Mouse (Mus musculus) lung, postnatal 0 days (tissue): ENCODE measurements around the gene Ppp1ca. TPM values are rescaled to one million over a fixed set of nuclear protein-coding genes. Genes with fewer than 3 reads are reported as not detected.

Experiments used
- ATAC-seq: fragments of 200-750 bp; cut with Nextera tagmentation; 2 replicates; pipeline ENCODE4 v1.8.0; 2017; ENCODE audit warnings: moderate library complexity
- DNase-seq: peaks from one replicate; pipeline ENCODE4 v3.0.0-alpha.2; 2016; ENCODE audit warnings: low spot score
- H3K27ac ChIP-seq: fragments of 300-500 bp; sonication (generic); 2 replicates; pipeline ENCODE4 v1.5.1; 2014; ENCODE audit warnings: antibody characterized with exemption, mild to moderate bottlenecking, low read length, mixed read lengths
- H3K27me3 ChIP-seq: fragments of 300-500 bp; sonication (generic); replicated peaks from 2 replicates; pipeline ENCODE4 v1.6.1; 2014; ENCODE audit warnings: low read length, mixed read lengths; ENCODE audit not compliant: insufficient read depth
- H3K36me3 ChIP-seq: fragments of 300-500 bp; sonication (generic); 2 replicates; pipeline ENCODE4 v1.6.1; 2014; ENCODE audit warnings: low read length, mixed read lengths; ENCODE audit not compliant: insufficient read depth
- H3K4me1 ChIP-seq: fragments of 300-500 bp; sonication (generic); 2 replicates; pipeline ENCODE4 v1.6.1; 2014; ENCODE audit warnings: antibody characterized with exemption, low read depth, low read length, mixed read lengths; ENCODE audit not compliant: insufficient read depth
- H3K4me2 ChIP-seq: fragments of 300-500 bp; sonication (generic); replicated peaks from 2 replicates; pipeline ENCODE4 v1.6.1; 2014; ENCODE audit warnings: low read depth, mild to moderate bottlenecking, low read length, moderate library complexity, mixed read lengths
- H3K4me3 ChIP-seq: fragments of 300-500 bp; sonication (generic); 2 replicates; pipeline ENCODE4 v1.5.1; 2014; ENCODE audit warnings: low read depth, low read length
- H3K9ac ChIP-seq: fragments of 300-500 bp; sonication (generic); replicated peaks from 2 replicates; pipeline ENCODE4 v1.6.1; 2014; ENCODE audit warnings: low read depth, mild to moderate bottlenecking
- H3K9me3 ChIP-seq: fragments of 300-500 bp; sonication (generic); 2 replicates; pipeline ENCODE4 v1.6.1; 2016; ENCODE audit warnings: low read length, mixed read lengths
- CTCF ChIP-seq: IDR thresholded peaks from 2 replicates; pipeline ENCODE4 v1.5.1; 2016; ENCODE audit warnings: antibody characterized with exemption, mild to moderate bottlenecking
- EP300 ChIP-seq: IDR thresholded peaks from 2 replicates; pipeline ENCODE4 v1.6.1; 2016; ENCODE audit warnings: antibody characterized with exemption, mild to moderate bottlenecking, control low read depth
- WGBS: fragments of 180-500 bp; shearing (Covaris S2); extraction: QIAGEN DNeasy Blood & Tissue Kit; methylation state at CpG from one replicate; pipeline ENCODE4 v1.1.7; 2014; 5-methylcytosine and 5-hydroxymethylcytosine counted together
- polyA plus RNA-seq: library from polyadenylated mRNA; unstranded; fragments of >200 nt; fragmentation: Nextera tagmentation; extraction: Ambion mirVana; gene quantifications from 2 replicates; pipeline ENCODE4 v1.2.1, GENCODE M21; 2015

Ppp1ca gene
- polyA plus RNA-seq, 1 experiment from 2014 or later = 631 TPM

GRCm38 (mm10) chr19:4218784-4219183 is 26.9 kb downstream of the Ppp1ca start:
- WGBS = 85% methylated on average over 1 of the region's 1 CpGs
- TF ChIP-seq CTCF = no peak
- no peak for TF ChIP-seq EP300
- no peak for DNase-seq
- Histone ChIP-seq H3K4me2 (no peak overlapping the region), H3K4me1 (peaks cover 32% of the 10 kb centered on the region), H3K36me3 (no peaks in the 10 kb centered on the region), H3K4me3 (no peak overlapping the region), H3K27me3 (no peaks in the 10 kb centered on the region), H3K9me3 (no peaks in the 10 kb centered on the region), H3K9ac (no peak overlapping the region), H3K27ac (no peak overlapping the region)
- no peak for ATAC-seq

GRCm38 (mm10) chr19:4219943-4220342 is 28.1 kb downstream of the Ppp1ca start:
- H3K9me3 ChIP-seq = no peaks in the 10 kb centered on the region
- H3K9ac ChIP-seq = no peak overlapping the region
- 0 out of 2 replicates have a peak overlapping the region, but pooled peaks have one; percentile 7 for H3K27ac ChIP-seq
- H3K4me2 ChIP-seq = no peak overlapping the region
- ATAC-seq (no peak), DNase-seq (no peak)
- 81% methylated on average over 6 of the region's 6 CpGs for WGBS
- H3K27me3 ChIP-seq = no peaks in the 10 kb centered on the region
- TF ChIP-seq EP300 (no peak), CTCF (no peak)
- H3K36me3 ChIP-seq = no peaks in the 10 kb centered on the region
- no peak overlapping the region for H3K4me3 ChIP-seq
- peaks cover 30% of the 10 kb centered on the region for H3K4me1 ChIP-seq

- Histone ChIP-seq H3K9me3 (no peaks in the 10 kb centered on the region), H3K4me2 (0 out of 2 replicates have a peak overlapping the region, but pooled peaks have one; percentile 12), H3K27me3 (no peaks in the 10 kb centered on the region), H3K9ac (no peak overlapping the region), H3K4me3 (no peak overlapping the region), H3K36me3 (no peaks in the 10 kb centered on the region), H3K27ac (peak overlapping the region; percentile 7; the same call in 1 of the 2 replicates), H3K4me1 (peaks cover 30% of the 10 kb centered on the region; the same call in 1 of the 2 replicates)
- TF ChIP-seq CTCF = no peak
- TF ChIP-seq EP300 = no peak
- ATAC-seq = peak; percentile 7; the same call in 1 of the 2 replicates
- WGBS = 22% methylated on average over 4 of the region's 4 CpGs
- no peak for DNase-seq
These were observed 28.6 kb downstream of the Ppp1ca start for GRCm38 (mm10) chr19:4220416-4220815.

GRCm38 (mm10) chr19:4220957-4221743 is 29.3 kb downstream of the Ppp1ca start:
- Histone ChIP-seq H3K4me3 (no peak overlapping the region), H3K9me3 (no peaks in the 10 kb centered on the region), H3K4me1 (peaks cover 30% of the 10 kb centered on the region; the same call in 1 of the 2 replicates), H3K27ac (0 out of 2 replicates have a peak overlapping the region, but pooled peaks have one; percentile 7), H3K9ac (no peak overlapping the region), H3K36me3 (no peaks in the 10 kb centered on the region), H3K4me2 (0 out of 2 replicates have a peak overlapping the region, but pooled peaks have one; percentile 25), H3K27me3 (no peaks in the 10 kb centered on the region)
- 30% methylated on average over 14 of the region's 14 CpGs for WGBS
- ATAC-seq = peak; percentile 64
- peak; percentile 69 for DNase-seq
- TF ChIP-seq CTCF = no peak
- TF ChIP-seq EP300 = no peak

GRCm38 (mm10) chr19:4222165-4222564 is 30.3 kb downstream of the Ppp1ca start:
- 60% methylated on average over 11 of the region's 11 CpGs for WGBS
- H3K4me2 ChIP-seq = no peak overlapping the region
- H3K36me3 ChIP-seq = no peaks in the 10 kb centered on the region
- H3K4me3 ChIP-seq = no peak overlapping the region
- H3K27ac ChIP-seq = no peak overlapping the region
- no peaks in the 10 kb centered on the region for H3K9me3 ChIP-seq
- H3K27me3 ChIP-seq = no peaks in the 10 kb centered on the region
- no peak for DNase-seq
- peaks cover 22% of the 10 kb centered on the region; the same call in 1 of the 2 replicates for H3K4me1 ChIP-seq
- no peak for TF ChIP-seq CTCF
- no peak for TF ChIP-seq EP300
- peak; percentile 42 for ATAC-seq
- H3K9ac ChIP-seq = no peak overlapping the region

GRCm38 (mm10) chr19:4226779-4227178 is 34.9 kb downstream of the Ppp1ca start:
- H3K4me2 ChIP-seq = no peak overlapping the region
- H3K27me3 ChIP-seq = no peaks in the 10 kb centered on the region
- no peaks in the 10 kb centered on the region for H3K9me3 ChIP-seq

More at GRCm38 (mm10) chr19:4226779-4227178, 34.9 kb downstream of the Ppp1ca start:
- peaks cover 5% of the 10 kb centered on the region; the same call in 1 of the 2 replicates for H3K4me1 ChIP-seq
- DNase-seq (no peak), ATAC-seq (no peak)
- H3K9ac ChIP-seq = no peak overlapping the region
- H3K36me3 ChIP-seq = no peaks in the 10 kb centered on the region
- no peak overlapping the region for H3K4me3 ChIP-seq
- TF ChIP-seq EP300 = no peak
- no peak for TF ChIP-seq CTCF
- 81% methylated on average over 7 of the region's 7 CpGs for WGBS
- H3K27ac ChIP-seq = no peak overlapping the region
